ENCODE assay signal across 24 mouse cellular contexts in genomic region chr4:111356584-111357115, GRCm38 (mm10). TPM values are rescaled to one million over a fixed set of nuclear protein-coding genes. Genes with fewer than 3 reads are reported as not detected.
DNase-seq lines count a peak whose midpoint lies in the region; ATAC-seq and TF ChIP-seq lines count a peak whose summit lies in the region.
"Had no signal": no experiment of that assay in that cellular context is flagged by ENCODE, and none has a peak within 500 bp of the region (broad histone marks: within the 10 kb centered on the region; RNA-seq: fewer than 3 reads in every experiment).

No protein-coding gene starts in this region.

- no peak overlapping the region for H3K4me2 ChIP-seq in hindbrain, embryonic 14.5 days (replicated peaks)
- no peak overlapping the region for H3K4me2 ChIP-seq in hindbrain, embryonic 16.5 days (ENCODE audit: low read length)
- no peak overlapping the region for H3K4me2 ChIP-seq in embryonic facial prominence, embryonic 14.5 days (ENCODE audit: low read depth, low read length)
- no peak overlapping the region for H3K4me2 ChIP-seq in limb, embryonic 14.5 days (replicated peaks; ENCODE audit: low read depth, low read length, severe bottlenecking)
- H3K4me2 ChIP-seq: liver, embryonic 13.5 days; lung, embryonic 15.5 days; midbrain, embryonic 15.5 days had no signal

- ATAC-seq in hindbrain, embryonic 14.5 days (ENCODE audit: low FRiP score), result 0 out of 2 replicates have a peak, but pooled peaks have one; percentile 34
- no peak for ATAC-seq in hindbrain, embryonic 16.5 days
- peak; percentile 44 for ATAC-seq in embryonic facial prominence, embryonic 14.5 days (ENCODE audit: low read depth)
- ATAC-seq in limb, embryonic 14.5 days (ENCODE audit: low FRiP score, low read depth), result no peak
- no peak for ATAC-seq in megakaryocyte, adult 5-6 weeks (ENCODE audit: poor library complexity, severe bottlenecking)
- ATAC-seq: forebrain, embryonic 14.5 days; midbrain, embryonic 15.5 days had no signal

- no peaks in the 10 kb centered on the region for H3K9me3 ChIP-seq in hindbrain, embryonic 14.5 days (ENCODE audit: control insufficient read depth, low read length)
- no peaks in the 10 kb centered on the region for H3K9me3 ChIP-seq in hindbrain, embryonic 16.5 days (ENCODE audit: control insufficient read depth, low read length)
- no peaks in the 10 kb centered on the region for H3K9me3 ChIP-seq in embryonic facial prominence, embryonic 14.5 days (ENCODE audit: control insufficient read depth, low read length)
- no peaks in the 10 kb centered on the region for H3K9me3 ChIP-seq in limb, embryonic 14.5 days (ENCODE audit: control insufficient read depth, low read length)
- H3K9me3 ChIP-seq: liver, embryonic 13.5 days; lung, embryonic 15.5 days; midbrain, embryonic 15.5 days had no signal

- no peaks in the 10 kb centered on the region for H3K36me3 ChIP-seq in hindbrain, embryonic 14.5 days (replicated peaks; ENCODE audit: control insufficient read depth, insufficient read depth)
- no peaks in the 10 kb centered on the region for H3K36me3 ChIP-seq in hindbrain, embryonic 16.5 days (ENCODE audit: control insufficient read depth, insufficient read depth, low read length)
- H3K36me3 ChIP-seq in embryonic facial prominence, embryonic 14.5 days (ENCODE audit: control insufficient read depth, insufficient read depth, low read length), result no peaks in the 10 kb centered on the region
- no peaks in the 10 kb centered on the region for H3K36me3 ChIP-seq in limb, embryonic 14.5 days (ENCODE audit: control insufficient read depth, insufficient read depth, low read length)
- H3K36me3 ChIP-seq: liver, embryonic 13.5 days; lung, embryonic 15.5 days; midbrain, embryonic 15.5 days had no signal

- no peak for DNase-seq in hindbrain, embryonic 14.5 days (ENCODE audit: low spot score)
- peak; percentile 8 for DNase-seq in brain, embryonic 14.5 days (ENCODE audit: low read depth)
- peak; percentile 50 for DNase-seq in embryonic facial prominence, embryonic 14.5 days (ENCODE audit: low spot score)
- DNase-seq in limb, embryonic 14.5 days (ENCODE audit: low spot score), result peak; percentile 5
- no peak for DNase-seq in lung, adult 2 months
- DNase-seq in heart, adult 9 months (ENCODE audit: low spot score in 2 of 2), result no peak
- DNase-seq: B cell, adult 2 months; cerebellum, adult 9-10 months; gastrocnemius, postnatal 14 days; heart, adult 18-20 months; heart, postnatal 36 days; kidney, postnatal 14 days; left cerebral cortex, postnatal 4 days; liver, embryonic 13.5 days; right cerebral cortex, adult 18-20 months; thymus, adult 18-20 months; thymus, postnatal 4 days had no signal

- H3K9ac ChIP-seq in hindbrain, embryonic 14.5 days, result no peak overlapping the region
- no peak overlapping the region for H3K9ac ChIP-seq in hindbrain, embryonic 16.5 days (ENCODE audit: low read depth, low read length)
- no peak overlapping the region for H3K9ac ChIP-seq in embryonic facial prominence, embryonic 14.5 days (ENCODE audit: low read depth, low read length)
- H3K9ac ChIP-seq in limb, embryonic 14.5 days (ENCODE audit: low read depth, low read length, severe bottlenecking), result no peak overlapping the region
- H3K9ac ChIP-seq: liver, embryonic 13.5 days; lung, embryonic 15.5 days; midbrain, embryonic 15.5 days had no signal

- H3K4me1 ChIP-seq in hindbrain, embryonic 14.5 days (replicated peaks; ENCODE audit: control insufficient read depth, insufficient read depth, low read length), result peaks cover 4% of the 10 kb centered on the region; the same call in 1 of the 2 replicates
- H3K4me1 ChIP-seq in hindbrain, embryonic 16.5 days (ENCODE audit: control insufficient read depth, insufficient read depth, low read depth, low read length), result no peaks in the 10 kb centered on the region
- no peaks in the 10 kb centered on the region for H3K4me1 ChIP-seq in embryonic facial prominence, embryonic 14.5 days (ENCODE audit: control insufficient read depth, insufficient read depth, low read length)
- H3K4me1 ChIP-seq in limb, embryonic 14.5 days (ENCODE audit: control insufficient read depth, insufficient read depth, low read length), result peaks cover 13% of the 10 kb centered on the region; the same call in 1 of the 2 replicates
- H3K4me1 ChIP-seq in lung, adult 2 months (ENCODE audit: control insufficient read depth, insufficient read depth, low read length), result no peaks in the 10 kb centered on the region
- H3K4me1 ChIP-seq: liver, embryonic 13.5 days; lung, embryonic 15.5 days; midbrain, embryonic 15.5 days had no signal

- no peak overlapping the region for H3K4me3 ChIP-seq in hindbrain, embryonic 14.5 days (replicated peaks; ENCODE audit: low read length)
- no peak overlapping the region for H3K4me3 ChIP-seq in hindbrain, embryonic 16.5 days (ENCODE audit: low read length)
- H3K4me3 ChIP-seq in embryonic facial prominence, embryonic 14.5 days (ENCODE audit: low read depth, low read length), result no peak overlapping the region
- H3K4me3 ChIP-seq in limb, embryonic 14.5 days (replicated peaks; ENCODE audit: low read length), result no peak overlapping the region
- H3K4me3 ChIP-seq in lung, adult 2 months (replicated peaks; ENCODE audit: extremely low read depth, low read depth, low read length), result no peak overlapping the region
- H3K4me3 ChIP-seq: liver, embryonic 13.5 days; lung, embryonic 15.5 days; midbrain, embryonic 15.5 days; myocyte had no signal

- H3K27ac ChIP-seq in hindbrain, embryonic 14.5 days, result no peak overlapping the region
- no peak overlapping the region for H3K27ac ChIP-seq in hindbrain, embryonic 16.5 days (ENCODE audit: low read depth, low read length)
- H3K27ac ChIP-seq in embryonic facial prominence, embryonic 14.5 days (replicated peaks; ENCODE audit: low read depth, low read length), result peak overlapping the region; percentile 1; the same call in 1 of the 2 replicates
- H3K27ac ChIP-seq in limb, embryonic 14.5 days (replicated peaks; ENCODE audit: low read depth, low read length), result no peak overlapping the region
- H3K27ac ChIP-seq: liver, embryonic 13.5 days; lung, embryonic 15.5 days; macrophage; midbrain, embryonic 15.5 days had no signal

- no peak for TF ChIP-seq POLR2A in brain, embryonic 14.5 days (IDR thresholded peaks at IDR 0.05; ENCODE audit: borderline replicate concordance, extremely low read depth, insufficient read depth, insufficient read length, poor library complexity, severe bottlenecking)
- TF ChIP-seq POLR2A in limb, embryonic 14.5 days (IDR thresholded peaks at IDR 0.05; ENCODE audit: borderline replicate concordance, extremely low read depth, insufficient read depth, insufficient read length), result no peak
- no peak for TF ChIP-seq POLR2A in lung, adult 2 months (IDR thresholded peaks at IDR 0.05; ENCODE audit: borderline replicate concordance, extremely low read depth, low read depth, low read length)

- no peak for TF ChIP-seq CTCF in brain, embryonic 14.5 days (IDR thresholded peaks at IDR 0.05; ENCODE audit: borderline replicate concordance, extremely low read depth, insufficient read depth, insufficient read length)
- no peak for TF ChIP-seq CTCF in lung, adult 2 months (IDR thresholded peaks at IDR 0.05; ENCODE audit: insufficient read depth, low read length)

- H3K27me3 ChIP-seq in hindbrain, embryonic 14.5 days (ENCODE audit: control insufficient read depth, insufficient read depth, low read length), result no peaks in the 10 kb centered on the region
- H3K27me3 ChIP-seq in hindbrain, embryonic 16.5 days (replicated peaks; ENCODE audit: control insufficient read depth, insufficient read depth, low read length), result no peaks in the 10 kb centered on the region
- H3K27me3 ChIP-seq in embryonic facial prominence, embryonic 14.5 days (replicated peaks; ENCODE audit: control insufficient read depth, insufficient read depth, low read length), result no peaks in the 10 kb centered on the region
- no peaks in the 10 kb centered on the region for H3K27me3 ChIP-seq in limb, embryonic 14.5 days (ENCODE audit: control insufficient read depth, insufficient read depth, low read length)
- H3K27me3 ChIP-seq: liver, embryonic 13.5 days; lung, embryonic 15.5 days; midbrain, embryonic 15.5 days had no signal

- 53% methylated on average over 4 of the region's 4 CpGs for WGBS in hindbrain, embryonic 14.5 days
- 48% methylated on average over 4 of the region's 4 CpGs for WGBS in hindbrain, embryonic 16.5 days
- WGBS in embryonic facial prominence, embryonic 14.5 days, result 32% methylated on average over 4 of the region's 4 CpGs
- WGBS in limb, embryonic 14.5 days, result 6% methylated on average over 4 of the region's 4 CpGs
- WGBS in lung, adult 2 months, result 60% methylated on average over 4 of the region's 4 CpGs

RNA-seq across cellular contexts. Expression of gene Bend5, which starts 58.2 kb away (rescaled TPM):
- polyA plus RNA-seq in hindbrain, embryonic 14.5 days (2014; fragmentation: Nextera tagmentation; extraction: Ambion mirVana), result 66.8 and 68.0 TPM in 2 replicates
- 44.9 and 49.8 TPM in 2 replicates for polyA plus RNA-seq in hindbrain, embryonic 16.5 days (2015; fragmentation: Nextera tagmentation; extraction: Ambion mirVana)
- 51.9 and 53.1 TPM in 2 replicates for polyA plus RNA-seq in brain, embryonic 14.5 days (2012; rRNA removed)
- polyA plus RNA-seq in embryonic facial prominence, embryonic 14.5 days (2014; fragmentation: Nextera tagmentation; extraction: Ambion mirVana), result 63.6 and 68.5 TPM in 2 replicates
- 37.7 and 38.2 TPM in 2 replicates for polyA plus RNA-seq in limb, embryonic 14.5 days (2012; rRNA removed)
- polyA plus RNA-seq in limb, embryonic 14.5 days (2014; fragmentation: Nextera tagmentation; extraction: Ambion mirVana), result 58.3 and 70.4 TPM in 2 replicates
- total RNA-seq in megakaryocyte, adult 5-6 weeks (2015), result not detected in 2 replicates
- total RNA-seq in megakaryocyte, adult 5-6 weeks (2017), result not detected in 2 replicates
- polyA plus RNA-seq in lung, adult 2 months (2012; rRNA removed), result 4.0 and 5.2 TPM in 2 replicates
- polyA plus RNA-seq: macrophage, myocyte had no signal

Comparison
In these comparisons a context has a peak if more than half of its experiments do, and no peak if none do; other contexts are left out.
1. ATAC-seq: peak in hindbrain, embryonic 14.5 days (single experiment) and embryonic facial prominence, embryonic 14.5 days (single experiment); none in hindbrain, embryonic 16.5 days (single experiment), limb, embryonic 14.5 days (single experiment) and megakaryocyte, adult 5-6 weeks (single experiment).
2. DNase-seq: peak in brain, embryonic 14.5 days (single experiment), embryonic facial prominence, embryonic 14.5 days (single experiment) and limb, embryonic 14.5 days (single experiment); none in hindbrain, embryonic 14.5 days (single experiment), lung, adult 2 months (single experiment) and heart, adult 9 months (0 of 2).